Mouse (Mus musculus): ENCODE measurements around the gene M6pr.

The M6pr gene

DNA sequence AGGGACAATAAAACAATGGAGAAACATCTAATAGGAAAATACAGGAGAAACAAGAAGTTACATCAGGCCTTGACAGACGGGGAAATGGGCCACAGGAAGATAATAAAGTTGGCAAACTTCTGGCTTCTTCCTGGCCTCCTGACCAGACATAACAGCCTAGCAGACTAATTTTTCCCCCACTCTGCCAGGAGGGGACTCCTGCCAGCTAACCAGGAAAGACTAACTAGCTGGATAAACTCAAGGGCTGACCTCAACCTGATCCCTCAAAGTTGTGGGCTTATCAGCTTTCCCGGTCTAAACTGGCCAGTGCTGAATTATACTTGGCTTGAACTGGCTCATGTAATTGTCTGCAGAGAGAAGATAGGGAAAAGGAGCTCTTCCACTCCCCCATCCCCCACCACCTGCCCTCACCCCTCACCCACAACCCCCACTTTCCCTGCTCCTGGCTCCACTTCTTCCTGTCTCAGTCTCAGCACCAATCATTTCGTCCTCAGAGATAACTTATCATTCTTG is 8.8 kb upstream of the M6pr start:
- no peak for DNase-seq

- DNase-seq, result no peak
Measured at GRCm38 (mm10) chr6:122302121-122302520, 6.4 kb upstream of the M6pr start.

DNA sequence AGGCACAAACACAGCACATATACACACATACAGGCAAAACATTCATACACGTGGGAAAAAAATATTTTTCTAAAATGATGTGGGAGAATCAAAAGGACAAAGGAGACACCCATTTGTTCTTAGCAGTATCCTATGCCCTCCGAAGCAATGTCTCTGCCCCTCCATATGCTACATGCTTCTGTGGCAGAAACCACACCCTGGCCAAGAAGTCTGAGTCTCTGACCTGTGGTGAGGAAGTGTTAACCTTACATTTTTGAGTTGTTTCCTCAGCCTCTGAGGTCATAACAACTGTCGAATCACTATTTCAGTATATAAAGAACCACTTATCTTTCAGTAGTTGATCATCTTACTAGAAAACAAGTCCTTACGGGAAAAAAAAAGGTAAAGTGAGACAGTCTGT is 5.9 kb upstream of the M6pr start:
- DNase-seq, result no peak

DNA sequence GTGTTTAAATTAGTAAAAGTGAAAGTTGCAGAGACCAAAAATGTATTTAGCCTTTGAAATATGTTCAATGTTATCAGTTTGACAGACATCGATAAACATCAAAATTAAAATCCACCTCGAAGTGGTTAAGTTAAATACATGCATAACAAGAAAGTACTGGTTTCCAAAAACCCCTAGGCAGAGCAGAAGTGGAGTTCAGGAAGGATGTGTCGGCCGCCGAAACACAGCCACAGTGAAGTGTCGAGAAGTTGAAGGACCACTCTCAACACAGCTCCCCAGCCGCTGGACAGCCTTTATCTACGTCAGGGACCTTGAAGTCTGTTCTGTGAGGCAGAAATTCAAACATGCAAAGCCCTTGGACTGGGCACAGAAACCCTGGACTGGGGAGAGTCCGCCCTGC is 5.0 kb upstream of the M6pr start:
- DNase-seq, result no peak

- DNase-seq, result peak; percentile 62
Measured at GRCm38 (mm10) chr6:122304355-122304754, 4.2 kb upstream of the M6pr start.

GRCm38 (mm10) chr6:122304790-122305555 is 3.5 kb upstream of the M6pr start:
- no peak for DNase-seq

DNA sequence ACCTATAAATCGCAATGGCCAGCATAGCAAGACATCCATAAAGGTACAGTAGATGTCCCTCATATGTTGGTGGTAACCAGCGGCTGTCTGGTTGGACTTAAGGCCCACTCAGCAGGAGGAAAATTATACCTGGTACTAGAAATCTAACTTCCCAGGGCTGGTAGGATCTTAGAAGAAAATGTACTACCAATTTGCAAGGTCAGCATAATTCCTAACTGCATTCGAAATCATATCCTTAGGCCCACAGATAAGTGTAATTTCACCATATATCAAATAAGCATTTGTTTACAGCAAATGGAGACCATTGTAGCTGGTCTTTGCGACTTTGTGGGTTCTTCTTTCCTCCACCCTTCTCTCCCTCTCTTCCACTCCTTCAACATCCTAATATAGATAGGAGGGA is 1.8 kb upstream of the M6pr start:
- no peak for DNase-seq

DNA sequence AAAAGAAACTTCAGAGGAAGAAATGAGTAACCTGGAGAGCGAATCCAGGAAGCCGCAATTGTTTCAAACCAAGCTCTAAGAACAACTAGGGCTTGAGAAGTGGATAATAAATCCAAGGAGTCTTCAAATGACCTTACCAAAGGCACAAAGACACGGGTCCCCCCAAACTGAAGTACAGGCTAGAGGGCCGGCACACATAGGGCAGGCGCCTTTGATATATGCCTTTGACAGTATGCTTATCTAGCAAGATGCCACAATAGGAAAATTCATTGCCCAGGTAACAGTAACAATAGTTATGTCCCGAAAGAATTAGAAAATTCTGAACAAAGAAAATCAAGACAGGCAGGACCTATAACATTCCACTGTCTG is 400 bp upstream of the M6pr start:
- DNase-seq, result no peak

GRCm38 (mm10) chr6:122309446-122309960 is 983 bp downstream of the M6pr start:
- DNase-seq, result no peak

- no peak for DNase-seq
Measured at GRCm38 (mm10) chr6:122310187-122310820, 1.8 kb downstream of the M6pr start.

DNA sequence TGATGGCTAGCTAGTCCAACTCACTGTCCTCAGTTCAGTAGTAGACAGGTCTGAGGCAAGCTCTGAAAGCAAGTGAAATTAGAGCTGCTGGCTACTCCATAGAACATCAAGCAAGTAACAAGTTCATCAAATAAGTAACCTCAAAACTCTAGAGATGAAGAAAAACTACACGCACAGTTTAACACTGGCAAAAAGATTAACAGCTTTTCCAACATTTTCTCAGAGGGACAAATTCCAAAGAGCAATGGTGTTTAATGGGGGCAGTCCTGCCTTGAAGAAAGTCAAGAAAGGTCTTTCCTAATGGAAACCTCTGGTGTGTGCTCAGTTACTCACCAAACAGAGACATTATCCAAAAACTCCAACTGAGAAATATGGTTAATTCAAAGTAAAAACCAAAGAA is 10.2 kb downstream of the M6pr start:
- no peak for DNase-seq

- no peak for DNase-seq
Measured at GRCm38 (mm10) chr6:122325361-122325975, 16.9 kb downstream of the M6pr start.

- no peak for DNase-seq
Measured at GRCm38 (mm10) chr6:122333081-122333612, 24.6 kb downstream of the M6pr start.

DNA sequence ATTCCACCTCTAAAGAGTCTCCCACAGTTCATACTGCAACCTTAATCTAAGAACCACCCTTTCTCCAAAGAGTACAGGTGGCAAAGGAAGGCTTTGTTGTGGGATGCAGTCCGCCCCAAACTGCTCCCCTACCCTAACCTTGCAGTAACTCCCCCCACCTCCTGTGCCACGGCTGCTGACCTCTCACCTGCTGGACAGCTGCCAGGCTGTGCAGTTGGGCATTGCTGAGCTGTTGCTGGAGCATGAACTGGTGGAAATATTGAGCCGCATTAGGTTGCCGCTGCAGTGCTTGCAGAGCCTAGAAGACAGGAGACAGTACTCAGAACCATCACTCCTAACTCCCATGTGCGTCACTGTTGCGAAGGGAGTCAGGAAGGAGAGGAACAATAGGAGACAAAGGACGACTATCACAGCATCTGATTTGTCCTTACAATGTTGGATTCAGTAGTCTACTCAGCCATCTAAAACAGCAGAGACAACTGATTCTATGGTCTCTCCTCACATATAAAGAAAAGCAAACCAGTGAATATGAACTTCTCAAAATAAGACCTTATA is 26.3 kb downstream of the M6pr start:
- DNase-seq, result no peak

GRCm38 (mm10) chr6:122337546-122337945 is 29.0 kb downstream of the M6pr start:
- DNase-seq, result no peak

DNA sequence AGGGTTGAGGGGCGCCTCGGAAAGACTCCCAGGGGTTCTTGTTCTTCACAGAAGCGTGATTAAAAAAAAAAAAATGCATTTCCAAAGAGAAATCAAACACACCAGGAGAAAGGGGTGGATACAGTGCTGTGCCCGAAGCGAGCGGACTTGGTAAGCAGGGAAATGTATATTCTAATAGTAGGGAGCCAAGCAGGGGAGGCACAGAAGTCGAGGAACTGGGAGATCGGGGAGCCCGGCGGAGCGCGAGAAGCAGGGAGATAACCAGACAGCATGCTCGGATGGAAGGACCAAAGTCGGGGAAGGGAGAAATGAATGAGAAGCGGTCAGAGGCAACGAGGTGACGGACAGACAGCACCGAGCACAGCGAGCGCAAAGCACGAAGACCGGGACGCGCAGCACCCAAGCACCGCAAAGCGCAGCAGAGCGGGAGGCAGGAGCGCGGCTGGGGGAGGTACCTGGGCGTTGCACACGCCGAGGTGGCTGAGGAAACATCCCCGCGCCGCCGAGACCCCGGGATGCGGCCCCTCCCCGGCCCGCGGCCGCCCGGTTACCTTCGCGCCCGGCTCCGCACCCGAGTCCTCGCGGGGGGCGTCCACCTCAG is 30.6 kb downstream of the M6pr start:
- DNase-seq, result peak; percentile 80

- peak; percentile 86 for DNase-seq
Measured at GRCm38 (mm10) chr6:122339648-122340341, 31.3 kb downstream of the M6pr start.

DNA sequence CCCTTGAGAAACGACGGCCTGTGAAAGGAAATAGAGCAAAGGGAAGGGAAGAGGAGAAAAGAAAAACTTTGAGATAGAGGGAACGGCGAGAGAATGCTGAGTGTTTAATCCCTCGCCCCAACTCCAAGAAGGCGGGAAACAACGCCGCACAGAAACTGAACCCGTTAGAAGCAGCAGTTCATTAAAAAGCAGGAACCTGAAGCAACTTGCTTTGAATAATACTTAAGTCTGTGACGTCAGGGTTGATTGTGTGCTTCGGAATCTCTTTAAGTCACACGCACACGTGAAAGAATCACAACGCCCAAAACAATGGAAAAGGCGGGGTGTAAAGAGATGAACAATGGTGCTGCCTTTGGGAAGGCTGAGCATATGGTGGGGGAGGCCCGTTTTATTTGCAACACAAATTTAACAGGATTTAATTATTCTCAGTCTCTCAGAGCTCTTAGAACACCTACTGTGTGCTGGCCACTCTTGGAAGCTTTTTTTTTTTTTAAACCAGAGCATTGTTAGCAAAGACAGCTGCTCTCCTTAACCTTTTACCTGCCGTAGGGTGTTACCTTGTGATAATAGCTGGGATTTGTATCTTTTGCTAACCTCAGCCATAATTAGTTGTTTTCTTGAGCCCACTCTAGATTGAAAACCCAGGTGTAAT is 32.0 kb downstream of the M6pr start, which contains the start of gene Phc1:
Gene Phc1, minus strand, starts transcription at position 213 of the 652 bp plus-strand sequence.
- no peak for DNase-seq

- no peak for DNase-seq
Measured at GRCm38 (mm10) chr6:122341038-122341810, 32.7 kb downstream of the M6pr start.

DNA sequence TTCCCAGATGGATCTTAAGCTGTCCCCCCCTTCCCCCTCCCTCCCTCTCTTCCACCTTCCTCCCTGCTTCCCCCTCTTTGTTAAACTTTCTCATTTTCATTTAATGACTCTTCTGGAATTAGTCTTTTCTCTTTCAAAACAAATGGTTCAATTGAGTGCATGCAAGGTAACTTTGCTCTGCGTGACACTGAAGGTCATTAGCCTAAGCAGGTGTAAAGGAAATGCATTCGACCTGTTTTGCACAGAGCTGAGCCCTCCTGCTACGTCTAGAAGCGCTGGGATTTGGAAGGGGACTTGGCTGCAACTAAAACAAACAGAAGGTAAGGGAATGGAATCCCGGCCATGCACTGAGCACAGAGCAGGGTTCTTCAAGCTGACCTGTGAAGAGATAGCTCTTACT is 33.6 kb downstream of the M6pr start:
- no peak for DNase-seq

DNA sequence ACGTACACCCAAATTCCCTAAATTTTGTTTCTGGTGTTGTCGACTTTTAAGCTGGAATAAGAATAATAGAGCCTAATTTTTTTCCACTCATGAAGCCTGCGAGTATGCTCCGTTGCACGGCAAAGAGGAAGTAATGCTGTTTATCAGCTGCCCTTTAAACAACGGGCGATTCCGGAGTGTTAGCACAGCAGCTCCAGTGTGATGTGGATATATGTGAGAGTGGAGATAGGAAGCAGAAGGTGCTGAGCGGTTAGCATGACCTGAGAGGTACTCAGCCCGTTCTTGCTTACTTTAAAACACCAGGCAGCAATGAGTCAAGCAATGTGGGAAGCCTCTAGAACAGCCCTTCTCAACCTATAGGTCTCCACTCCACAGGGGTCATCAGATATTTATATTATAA is 35.2 kb downstream of the M6pr start:
- no peak for DNase-seq

Data from right cerebral cortex, postnatal 25 days (tissue).